Mouse (Mus musculus) effector memory CD4-positive, alpha-beta T cell, adult 5 months (primary cell): ENCODE measurements around the gene Gm21954. TPM values are rescaled to one million over a fixed set of nuclear protein-coding genes. Genes with fewer than 3 reads are reported as not detected.

Source experiments
- polyA plus RNA-seq: library from polyadenylated mRNA; unstranded; fragments of 100-300 nt; shearing (Covaris generic); gene quantifications from one replicate; pipeline ENCODE4 v1.2.1, GENCODE M21; 2017

Gm21954 gene
- not detected for polyA plus RNA-seq

GRCm38 (mm10) chr3:55472110-55472509 lies at the start of gene Gm21954:
Gene Gm21954, minus strand, starts transcription at chr3:55472210.

Other genes starting within 250 kb of the Gm21954 start
- gene Dclk1, start 229.8 kb downstream of the Gm21954 start, polyA plus RNA-seq, result 1.7 TPM